Comparison of ENCODE assay signal across 8 mouse cellular contexts in genomic region chr10:39171134-39171533, GRCm38 (mm10). TPM values are rescaled to one million over a fixed set of nuclear protein-coding genes. Genes with fewer than 3 reads are reported as not detected.
DNase-seq lines count a peak whose midpoint lies in the region; ATAC-seq and TF ChIP-seq lines count a peak whose summit lies in the region.

No protein-coding gene starts in this region.

- H3K79me3 ChIP-seq in C2C12 (ENCODE audit: low read depth) = no peaks in the 10 kb centered on the region

- peak overlapping the region; percentile 28 for H3K4me3 ChIP-seq in C2C12 (ENCODE audit: insufficient read depth, poor library complexity, severe bottlenecking)
- H3K4me3 ChIP-seq in erythroblast, embryonic 14.5 days (replicated peaks) = peak overlapping the region; percentile 55
- peak overlapping the region; percentile 57 for H3K4me3 ChIP-seq in heart, embryonic 11.5 days (ENCODE audit: low read depth, low read length)
- peak overlapping the region; percentile 50 for H3K4me3 ChIP-seq in kidney, embryonic 16.5 days (ENCODE audit: low read length)
- H3K4me3 ChIP-seq in liver, adult 2 months (ENCODE audit: insufficient read depth, low read depth, low read length) = peak overlapping the region; percentile 66
- H3K4me3 ChIP-seq in myocyte = peak overlapping the region; percentile 23

- H3K27me3 ChIP-seq in C2C12 (ENCODE audit: control insufficient read depth, insufficient read depth, insufficient read length) (peaks cover 6% of the 10 kb centered on the region), myocyte (ENCODE audit: control insufficient read depth, insufficient read depth, insufficient read length) (no peaks in the 10 kb centered on the region)
- H3K27me3 ChIP-seq in erythroblast, embryonic 14.5 days (ENCODE audit: control insufficient read depth) = peaks cover 18% of the 10 kb centered on the region
- H3K27me3 ChIP-seq in heart, embryonic 11.5 days (ENCODE audit: control insufficient read depth, insufficient read depth, low read length) = no peaks in the 10 kb centered on the region
- no peaks in the 10 kb centered on the region for H3K27me3 ChIP-seq in kidney, embryonic 16.5 days (ENCODE audit: insufficient read depth, low read length)
- H3K27me3 ChIP-seq in liver, adult 2 months (ENCODE audit: control insufficient read depth, insufficient read depth, low read length) = no peaks in the 10 kb centered on the region
- no peaks in the 10 kb centered on the region for H3K27me3 ChIP-seq in splenic B cell, adult 2 months (ENCODE audit: control insufficient read depth, insufficient read depth, low read length, poor library complexity, severe bottlenecking)

- H3K36me3 ChIP-seq in C2C12 (ENCODE audit: control insufficient read depth, insufficient read depth) (no peaks in the 10 kb centered on the region), myocyte (ENCODE audit: control insufficient read depth, insufficient read depth) (no peaks in the 10 kb centered on the region)
- no peaks in the 10 kb centered on the region for H3K36me3 ChIP-seq in erythroblast, embryonic 14.5 days (ENCODE audit: control insufficient read depth)
- H3K36me3 ChIP-seq in heart, embryonic 11.5 days (ENCODE audit: control insufficient read depth, insufficient read depth, low read length) = no peaks in the 10 kb centered on the region
- no peaks in the 10 kb centered on the region for H3K36me3 ChIP-seq in kidney, embryonic 16.5 days (ENCODE audit: insufficient read depth, low read length)
- no peaks in the 10 kb centered on the region for H3K36me3 ChIP-seq in liver, adult 2 months (ENCODE audit: control insufficient read depth, insufficient read depth, low read length)
- no peaks in the 10 kb centered on the region for H3K36me3 ChIP-seq in splenic B cell, adult 2 months (ENCODE audit: control insufficient read depth, insufficient read depth, low read length, poor library complexity, severe bottlenecking)

- H3K4me2 ChIP-seq in heart, embryonic 11.5 days = peak overlapping the region; percentile 81
- H3K4me2 ChIP-seq in kidney, embryonic 16.5 days (replicated peaks; ENCODE audit: low read depth, low read length) = peak overlapping the region; percentile 80
- H3K4me2 ChIP-seq in myocyte (ENCODE audit: low read depth) = peak overlapping the region; percentile 94

- peak; percentile 98 for DNase-seq in brain, embryonic 14.5 days (ENCODE audit: low read depth)
- DNase-seq in liver, adult 2 months (ENCODE audit: extremely low read depth, low read depth, low spot score) = peak; percentile 78
- DNase-seq in splenic B cell, adult 2 months (ENCODE audit: low read depth, low spot score) = peak; percentile 94

- H3K79me2 ChIP-seq in C2C12 (ENCODE audit: control insufficient read depth, insufficient read depth) (no peaks in the 10 kb centered on the region), myocyte (ENCODE audit: control insufficient read depth, insufficient read depth) (no peaks in the 10 kb centered on the region)
- no peaks in the 10 kb centered on the region for H3K79me2 ChIP-seq in liver, adult 2 months (ENCODE audit: control insufficient read depth, insufficient read depth, low read length)

- H3ac ChIP-seq in C2C12 (ENCODE audit: control insufficient read depth, insufficient read length, low read depth) = peak overlapping the region; percentile 57
- no peak overlapping the region for H3ac ChIP-seq in myocyte (ENCODE audit: control insufficient read depth, insufficient read length)

- H3K4me1 ChIP-seq in erythroblast, embryonic 14.5 days (ENCODE audit: control insufficient read depth) = peaks cover 14% of the 10 kb centered on the region
- peaks cover 7% of the 10 kb centered on the region; the same call in 1 of the 2 replicates for H3K4me1 ChIP-seq in heart, embryonic 11.5 days (ENCODE audit: control insufficient read depth, insufficient read depth, low read length)
- H3K4me1 ChIP-seq in kidney, embryonic 16.5 days (ENCODE audit: insufficient read depth, low read length) = peaks cover 22% of the 10 kb centered on the region; the same call in 1 of the 2 replicates
- H3K4me1 ChIP-seq in liver, adult 2 months (ENCODE audit: control insufficient read depth, insufficient read depth, low read length) = peaks cover 21% of the 10 kb centered on the region

- H3K9me3 ChIP-seq in erythroblast, embryonic 14.5 days (ENCODE audit: control insufficient read depth, low read length) = no peaks in the 10 kb centered on the region
- no peaks in the 10 kb centered on the region for H3K9me3 ChIP-seq in heart, embryonic 11.5 days (replicated peaks; ENCODE audit: control insufficient read depth, low read length)
- no peaks in the 10 kb centered on the region for H3K9me3 ChIP-seq in kidney, embryonic 16.5 days (ENCODE audit: low read length)

- H3K27ac ChIP-seq in heart, embryonic 11.5 days (ENCODE audit: low read depth, low read length) = 0 out of 2 replicates have a peak overlapping the region, but pooled peaks have one; percentile 47
- peak overlapping the region; percentile 76 for H3K27ac ChIP-seq in kidney, embryonic 16.5 days (ENCODE audit: low read length)
- H3K27ac ChIP-seq in liver, adult 2 months (replicated peaks; ENCODE audit: insufficient read depth, low read depth, low read length) = peak overlapping the region; percentile 38

- ATAC-seq in heart, embryonic 11.5 days (replicated peaks; ENCODE audit: insufficient number of reproducible peaks, low FRiP score, low TSS enrichment) = peak; percentile 71
- ATAC-seq in kidney, embryonic 16.5 days (ENCODE audit: low FRiP score, low TSS enrichment) = peak; percentile 85

- TF ChIP-seq CTCF in C2C12 (IDR thresholded peaks at IDR 0.05; ENCODE audit: control insufficient read depth, insufficient read depth, insufficient read length) = peak; percentile 77
- TF ChIP-seq CTCF in brain, embryonic 14.5 days (IDR thresholded peaks at IDR 0.05; ENCODE audit: borderline replicate concordance, extremely low read depth, insufficient read depth, insufficient read length) = peak; percentile 94
- peak; percentile 99 for TF ChIP-seq CTCF in liver, adult 2 months (IDR thresholded peaks at IDR 0.05; ENCODE audit: low read depth, low read length)

- H3K9ac ChIP-seq in heart, embryonic 11.5 days (ENCODE audit: low read depth, low read length) = no peak overlapping the region; the same call in 1 of the 2 replicates
- peak overlapping the region; percentile 60 for H3K9ac ChIP-seq in kidney, embryonic 16.5 days (replicated peaks; ENCODE audit: low read length)
- H3K9ac ChIP-seq in liver, adult 2 months (ENCODE audit: low read depth, low read length) = peak overlapping the region; percentile 58

- TF ChIP-seq POLR2A in brain, embryonic 14.5 days (IDR thresholded peaks at IDR 0.05; ENCODE audit: borderline replicate concordance, extremely low read depth, insufficient read depth, insufficient read length, poor library complexity, severe bottlenecking) = peak; percentile 57; the same call in 1 of the 2 replicates
- no peak for TF ChIP-seq POLR2A in liver, adult 2 months (IDR thresholded peaks at IDR 0.05; ENCODE audit: extremely low read depth, insufficient read depth, low read length)
- no peak for TF ChIP-seq POLR2A in myocyte (IDR thresholded peaks at IDR 0.05; ENCODE audit: insufficient read length, low read depth)

- WGBS in heart, embryonic 11.5 days (ENCODE audit: insufficient replicate concordance) = under 1% methylated on average over 19 of the region's 19 CpGs
- WGBS in kidney, embryonic 16.5 days = under 1% methylated on average over 19 of the region's 19 CpGs
- under 1% methylated on average over 19 of the region's 19 CpGs for WGBS in liver, adult 2 months

TF ChIP-seq in C2C12, 6 proteins besides CTCF, POLR2A, EP300 and RAD21 (continues in another document):
- no peak for TF ChIP-seq USF1 (IDR thresholded peaks at IDR 0.05; ENCODE audit: low read depth)
- TF ChIP-seq MYOG (IDR thresholded peaks at IDR 0.05; ENCODE audit: control insufficient read depth, extremely low read depth, insufficient read length) = no peak
- TF ChIP-seq FOSL1 (IDR thresholded peaks at IDR 0.05; ENCODE audit: insufficient read depth, low read length, poor library complexity, severe bottlenecking) = no peak
- TF ChIP-seq MAX (IDR thresholded peaks at IDR 0.05) = no peak

TF ChIP-seq in myocyte, 11 proteins besides CTCF, POLR2A, EP300 and RAD21 (continues in another document):
- no peak for TF ChIP-seq CEBPB (IDR thresholded peaks at IDR 0.05; ENCODE audit: insufficient read depth, poor library complexity, severe bottlenecking)
- TF ChIP-seq REST (IDR thresholded peaks at IDR 0.05; ENCODE audit: insufficient read depth, insufficient read length) = no peak
- no peak for TF ChIP-seq POLR2AphosphoS2 (IDR thresholded peaks at IDR 0.05; ENCODE audit: insufficient read length, low read depth)
- no peak for TF ChIP-seq TCF3 (IDR thresholded peaks at IDR 0.05; ENCODE audit: insufficient read length, low read depth)
- no peak for TF ChIP-seq TCF12 (IDR thresholded peaks at IDR 0.05; ENCODE audit: insufficient read depth, poor library complexity, severe bottlenecking)

RNA-seq across cellular contexts. Expression of gene Ccn6, which starts 7.5 kb away (rescaled TPM):
- polyA plus RNA-seq in C2C12 (2012; fragmentation: generic; extraction: Trizol) (not detected), myocyte (2012; fragmentation: generic; extraction: Trizol) (not detected)
- polyA plus RNA-seq in brain, embryonic 14.5 days (2012; rRNA removed) = 0.25 and 0.36 TPM in 2 replicates
- polyA plus RNA-seq in erythroblast, embryonic 14.5 days (2012) = not detected in 2 replicates
- 0.36 TPM in 1 of 2 replicates, not detected in the other for polyA plus RNA-seq in heart, embryonic 11.5 days (2014; fragmentation: Nextera tagmentation; extraction: Ambion mirVana)
- polyA plus RNA-seq in kidney, embryonic 16.5 days (2015; fragmentation: Nextera tagmentation; extraction: Ambion mirVana) = 0.36 and 0.46 TPM in 2 replicates
- 0.09 and 0.54 TPM in 2 replicates for total RNA-seq in liver, adult 2 months (2014; rRNA removed)
- polyA plus RNA-seq in liver, adult 2 months (2012; rRNA removed) = 0.06 and 0.42 TPM in 2 replicates

RNA-seq across cellular contexts. Expression of gene Tube1, which starts 37.4 kb away (rescaled TPM):
- 3.3 TPM for polyA plus RNA-seq in C2C12 (2012; fragmentation: generic; extraction: Trizol)
- polyA plus RNA-seq in brain, embryonic 14.5 days (2012; rRNA removed) = 12.1 and 17.7 TPM in 2 replicates
- polyA plus RNA-seq in erythroblast, embryonic 14.5 days (2012) = 0.07 and 0.13 TPM in 2 replicates
- polyA plus RNA-seq in heart, embryonic 11.5 days (2014; fragmentation: Nextera tagmentation; extraction: Ambion mirVana) = 14.5 TPM in 2 replicates
- polyA plus RNA-seq in kidney, embryonic 16.5 days (2015; fragmentation: Nextera tagmentation; extraction: Ambion mirVana) = 16.1 and 17.5 TPM in 2 replicates
- total RNA-seq in liver, adult 2 months (2014; rRNA removed) = 1.1 and 1.8 TPM in 2 replicates
- 0.72 and 0.75 TPM in 2 replicates for polyA plus RNA-seq in liver, adult 2 months (2012; rRNA removed)
- 2.1 TPM for polyA plus RNA-seq in myocyte (2012; fragmentation: generic; extraction: Trizol)

RNA-seq across cellular contexts. Expression of gene Fam229b, which starts 37.4 kb away (rescaled TPM):
- polyA plus RNA-seq in C2C12 (2012; fragmentation: generic; extraction: Trizol) (3.7 TPM), myocyte (2012; fragmentation: generic; extraction: Trizol) (5.3 TPM)
- 17.0 and 17.6 TPM in 2 replicates for polyA plus RNA-seq in brain, embryonic 14.5 days (2012; rRNA removed)
- 0.12 TPM in 1 of 2 replicates, not detected in the other for polyA plus RNA-seq in erythroblast, embryonic 14.5 days (2012)
- polyA plus RNA-seq in heart, embryonic 11.5 days (2014; fragmentation: Nextera tagmentation; extraction: Ambion mirVana) = 8.0 and 8.6 TPM in 2 replicates
- polyA plus RNA-seq in kidney, embryonic 16.5 days (2015; fragmentation: Nextera tagmentation; extraction: Ambion mirVana) = 10.5 and 13.0 TPM in 2 replicates
- 0.87 and 1.1 TPM in 2 replicates for total RNA-seq in liver, adult 2 months (2014; rRNA removed)
- polyA plus RNA-seq in liver, adult 2 months (2012; rRNA removed) = 0.35 and 0.41 TPM in 2 replicates

Comparison
In these comparisons a context has a peak if more than half of its experiments do, and no peak if none do; other contexts are left out.
1. Peak in every context shown above with its lines: DNase-seq, ATAC-seq, H3K4me3 ChIP-seq and H3K27ac ChIP-seq.